Mouse (Mus musculus): ENCODE data around the gene Sirt7. TPM values are rescaled to one million over a fixed set of nuclear protein-coding genes. Genes with fewer than 3 reads are reported as not detected.

Gene Sirt7
- polyA plus RNA-seq, 1 experiment from 2014 or later: 48.2 TPM

DNA sequence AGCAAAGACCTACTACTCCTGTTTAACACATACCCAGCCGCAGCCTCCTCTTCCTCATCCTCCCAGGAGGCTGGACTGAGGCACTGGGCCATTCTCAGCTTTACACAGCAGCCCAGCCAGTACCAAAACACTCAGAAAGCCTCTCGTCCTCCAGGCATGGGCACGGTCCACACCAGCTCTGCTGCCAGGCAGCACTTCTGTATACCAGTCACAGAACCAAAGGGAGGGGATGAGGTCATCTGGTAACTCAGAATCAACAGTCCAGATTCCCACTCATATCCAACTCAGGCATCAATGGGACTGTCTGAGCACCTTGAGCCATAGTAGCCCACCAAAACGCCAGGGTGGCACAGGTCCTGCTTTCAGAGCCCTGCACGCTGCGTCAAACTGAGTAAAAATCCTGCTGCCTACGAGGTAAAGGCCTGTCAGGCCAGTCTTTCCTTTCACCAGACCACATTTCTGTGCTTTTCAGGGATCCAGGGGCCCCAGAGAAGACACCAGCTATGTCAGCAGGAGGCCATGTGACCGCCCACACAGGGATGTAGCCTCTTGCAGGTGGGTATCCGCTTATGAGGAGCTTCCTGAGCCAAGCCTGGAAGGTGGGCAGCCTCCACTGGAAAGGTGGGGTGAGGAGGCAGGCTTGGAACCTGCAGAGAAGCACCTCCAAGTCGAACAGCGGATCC is 1.9 kb upstream of the Sirt7 start:
- peaks cover 25% of the 10 kb centered on the region for H3K36me3 ChIP-seq

DNA sequence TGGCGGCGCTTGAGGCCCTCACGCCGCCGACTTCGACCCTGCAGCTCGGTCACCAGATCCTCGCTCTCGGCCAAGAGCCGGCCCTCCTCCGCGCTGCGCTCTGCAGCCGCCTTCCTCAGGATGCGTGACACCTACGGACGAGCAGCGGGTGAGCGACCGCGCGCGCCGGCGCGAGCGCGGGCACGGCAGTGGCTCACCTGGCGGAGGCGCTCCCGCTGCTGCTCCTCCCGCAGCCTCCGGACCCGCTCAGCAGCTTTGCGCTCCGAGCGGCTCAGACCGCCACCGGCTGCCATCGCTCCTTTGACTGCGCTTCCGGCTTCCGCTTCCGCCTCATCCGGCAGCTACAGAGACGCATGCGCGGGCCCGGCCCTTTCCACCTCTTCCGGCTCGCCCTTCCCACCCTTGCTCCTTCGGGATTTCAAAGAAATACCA is 344 bp downstream of the Sirt7 start:
- peak overlapping the region; percentile 99 for H3K4me3 ChIP-seq
- H3K36me3 ChIP-seq: peaks cover 46% of the 10 kb centered on the region
- under 1% methylated on average over 52 of the region's 53 CpGs for WGBS
- H3K27ac ChIP-seq (replicated peaks): peak overlapping the region; percentile 78
- no peaks in the 10 kb centered on the region for H3K27me3 ChIP-seq
- H3K9ac ChIP-seq (replicated peaks): peak overlapping the region; percentile 84
- no peaks in the 10 kb centered on the region for H3K9me3 ChIP-seq
- peak; percentile 81 for ATAC-seq (ENCODE audit: low FRiP score, low read depth)
- H3K4me2 ChIP-seq (replicated peaks): peak overlapping the region; percentile 100
- H3K4me1 ChIP-seq: peaks cover 25% of the 10 kb centered on the region

More for the DNA sequence above, 1.9 kb upstream of the Sirt7 start:
- Histone ChIP-seq H3K9me3 (no peaks in the 10 kb centered on the region), H3K9ac (replicated peaks) (no peak overlapping the region), H3K4me1 (peaks cover 47% of the 10 kb centered on the region), H3K4me3 (no peak overlapping the region), H3K27me3 (no peaks in the 10 kb centered on the region), H3K27ac (replicated peaks) (no peak overlapping the region), H3K4me2 (replicated peaks) (no peak overlapping the region)
- ATAC-seq (ENCODE audit: low FRiP score, low read depth): no peak
- whole genome bisulfite sequencing: 94% methylated on average over 11 of the region's 11 CpGs

DNA sequence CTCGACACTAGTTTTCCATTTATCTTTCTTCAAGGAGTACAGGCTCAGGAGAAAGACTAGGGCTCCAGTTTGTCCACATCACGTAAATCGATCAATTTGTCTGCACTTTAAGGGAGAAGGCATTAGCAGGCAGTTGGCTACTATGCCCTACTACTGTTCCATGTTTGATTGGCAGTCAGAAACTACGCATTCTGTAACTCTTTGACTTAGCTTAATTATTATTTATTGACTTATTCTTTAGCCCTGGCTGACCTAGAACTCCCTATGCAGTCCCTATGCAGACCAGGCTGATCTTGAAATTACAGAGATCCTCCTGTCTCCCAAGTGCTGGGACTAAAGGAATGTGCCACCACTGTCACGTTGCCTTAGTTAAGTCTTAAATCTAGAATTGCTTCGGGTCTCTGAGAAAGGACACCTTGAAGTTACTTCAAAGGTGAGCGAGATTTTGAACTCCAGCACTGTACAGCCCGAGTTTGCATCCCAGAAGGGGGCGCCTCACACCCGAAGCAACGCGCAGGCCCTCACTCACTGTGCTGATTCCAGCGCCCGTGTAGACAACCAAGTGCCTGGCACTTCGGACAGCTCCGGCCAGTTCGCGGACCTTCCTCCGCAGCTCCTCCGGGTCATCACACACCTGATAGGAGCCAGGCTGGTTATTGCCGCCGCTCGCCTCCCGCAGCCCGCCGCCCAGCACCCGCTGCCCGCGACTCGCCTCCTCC is 920 bp downstream of the Sirt7 start:
- Histone ChIP-seq H3K27me3 (no peaks in the 10 kb centered on the region), H3K9ac (replicated peaks) (peak overlapping the region; percentile 84), H3K36me3 (peaks cover 44% of the 10 kb centered on the region), H3K4me3 (peak overlapping the region; percentile 99), H3K27ac (replicated peaks) (peak overlapping the region; percentile 78), H3K9me3 (no peaks in the 10 kb centered on the region), H3K4me2 (replicated peaks) (peak overlapping the region; percentile 100), H3K4me1 (peaks cover 20% of the 10 kb centered on the region)
- ATAC-seq (ENCODE audit: low FRiP score, low read depth): peak; percentile 42; the same call in 1 of the 2 replicates
- 13% methylated on average over 30 of the region's 30 CpGs for WGBS

DNA sequence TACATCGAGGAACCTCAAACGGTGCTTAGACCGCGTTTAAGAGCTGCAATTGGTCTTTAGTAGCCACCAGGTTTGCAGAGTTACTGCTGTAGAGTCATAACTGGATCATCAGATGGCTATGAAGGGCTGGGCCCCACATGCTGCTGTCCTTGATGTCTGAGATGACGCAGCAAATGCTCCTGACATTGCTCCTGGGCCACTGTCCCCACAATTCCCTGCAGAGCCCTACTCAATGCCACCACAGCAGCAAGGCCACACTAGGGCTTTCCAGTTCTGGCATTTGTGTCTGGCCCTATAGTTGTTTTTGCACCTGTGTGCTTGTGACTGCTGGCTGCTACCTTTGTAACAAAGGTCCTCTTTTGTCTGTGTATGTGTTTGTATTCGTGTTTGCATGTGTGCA is 2.2 kb downstream of the Sirt7 start:
- Histone ChIP-seq H3K27ac (replicated peaks) (no peak overlapping the region), H3K4me2 (replicated peaks) (no peak overlapping the region), H3K4me3 (no peak overlapping the region), H3K9me3 (no peaks in the 10 kb centered on the region), H3K36me3 (peaks cover 49% of the 10 kb centered on the region), H3K27me3 (no peaks in the 10 kb centered on the region), H3K4me1 (peaks cover 20% of the 10 kb centered on the region), H3K9ac (replicated peaks) (no peak overlapping the region)
- 91% methylated on average over 6 of the region's 6 CpGs for WGBS
- ATAC-seq (ENCODE audit: low FRiP score, low read depth): no peak

DNA sequence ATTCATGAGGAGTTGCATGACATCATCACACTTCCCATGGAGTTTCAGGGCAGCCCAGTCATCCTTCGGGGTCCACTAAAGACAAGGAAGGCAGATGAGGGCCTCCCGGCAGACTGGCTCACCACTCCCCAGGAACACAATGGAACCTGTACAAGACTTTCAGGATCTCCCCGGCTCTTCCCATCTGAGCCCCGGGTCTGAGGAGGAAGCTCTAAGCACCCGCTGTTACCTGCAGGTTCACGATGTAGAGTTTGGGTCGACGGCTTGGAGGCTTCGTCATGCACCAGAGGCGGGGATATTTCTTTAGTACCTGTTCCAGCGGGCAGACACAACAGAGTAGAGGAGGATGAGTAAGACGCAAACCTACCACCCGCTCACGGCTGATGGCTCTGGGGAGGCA is 4.8 kb downstream of the Sirt7 start:
- H3K4me3 ChIP-seq: no peak overlapping the region
- no peak overlapping the region for H3K4me2 ChIP-seq (replicated peaks)
- H3K9me3 ChIP-seq: no peaks in the 10 kb centered on the region
- H3K27me3 ChIP-seq: no peaks in the 10 kb centered on the region
- no peak for ATAC-seq (ENCODE audit: low FRiP score, low read depth)
- H3K36me3 ChIP-seq: peaks cover 45% of the 10 kb centered on the region
- no peak overlapping the region for H3K27ac ChIP-seq (replicated peaks)
- H3K4me1 ChIP-seq: peaks cover 30% of the 10 kb centered on the region
- no peak overlapping the region for H3K9ac ChIP-seq (replicated peaks)
- 94% methylated on average over 14 of the region's 14 CpGs for WGBS

DNA sequence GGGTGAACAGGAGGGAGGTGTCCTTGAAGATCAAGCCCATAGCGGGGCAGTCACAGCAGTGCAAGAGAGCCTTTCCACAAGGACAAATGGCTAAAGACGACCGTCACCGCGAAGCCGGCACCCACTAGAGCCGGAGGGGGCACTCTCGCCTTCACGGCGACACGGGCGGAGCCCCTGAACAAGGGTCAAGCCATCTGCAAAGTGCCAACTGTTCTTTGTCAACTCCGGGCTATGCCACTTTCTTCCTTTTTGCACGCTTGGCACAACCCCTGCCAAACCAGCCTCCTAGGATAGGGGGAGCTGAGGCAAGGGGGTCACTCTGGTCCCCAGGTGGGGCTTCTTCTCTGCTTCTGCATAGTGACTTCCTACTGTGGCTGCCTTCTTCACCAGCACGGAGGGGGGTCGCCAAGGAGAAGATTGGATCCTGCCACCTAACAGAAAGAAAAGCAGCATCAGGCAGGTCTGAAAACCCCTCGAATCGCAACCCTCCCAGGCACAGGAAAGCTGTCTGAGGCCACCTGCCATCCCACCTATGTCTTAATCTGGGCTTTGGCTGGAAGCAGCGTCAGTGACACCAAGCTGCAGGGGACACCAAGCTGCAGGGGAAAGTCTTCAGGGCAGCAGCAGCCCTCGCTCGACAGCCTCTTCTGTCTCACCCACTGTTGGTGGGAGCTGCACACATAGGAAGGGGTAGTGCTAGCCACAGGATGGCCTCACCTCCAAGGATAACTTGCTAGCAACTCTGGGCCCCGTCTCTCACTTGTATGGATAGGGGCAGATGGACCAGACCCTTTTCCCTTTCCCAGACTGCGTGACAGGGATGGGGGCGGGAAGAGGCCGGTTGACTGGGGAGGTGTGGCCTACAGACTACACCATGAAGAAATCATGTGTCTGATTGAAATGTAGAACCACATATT is 6.2 kb downstream of the Sirt7 start:
- H3K9me3 ChIP-seq: no peaks in the 10 kb centered on the region
- no peak for ATAC-seq (ENCODE audit: low FRiP score, low read depth)
- peak overlapping the region; percentile 77 for H3K27ac ChIP-seq (replicated peaks)
- peaks cover 53% of the 10 kb centered on the region for H3K36me3 ChIP-seq
- no peak overlapping the region for H3K4me2 ChIP-seq (replicated peaks)
- H3K4me3 ChIP-seq: 0 out of 2 replicates have a peak overlapping the region, but pooled peaks have one; percentile 1
- 92% methylated on average over 25 of the region's 25 CpGs for WGBS
- no peak overlapping the region for H3K9ac ChIP-seq (replicated peaks)
- no peaks in the 10 kb centered on the region for H3K27me3 ChIP-seq
- H3K4me1 ChIP-seq: peaks cover 26% of the 10 kb centered on the region

DNA sequence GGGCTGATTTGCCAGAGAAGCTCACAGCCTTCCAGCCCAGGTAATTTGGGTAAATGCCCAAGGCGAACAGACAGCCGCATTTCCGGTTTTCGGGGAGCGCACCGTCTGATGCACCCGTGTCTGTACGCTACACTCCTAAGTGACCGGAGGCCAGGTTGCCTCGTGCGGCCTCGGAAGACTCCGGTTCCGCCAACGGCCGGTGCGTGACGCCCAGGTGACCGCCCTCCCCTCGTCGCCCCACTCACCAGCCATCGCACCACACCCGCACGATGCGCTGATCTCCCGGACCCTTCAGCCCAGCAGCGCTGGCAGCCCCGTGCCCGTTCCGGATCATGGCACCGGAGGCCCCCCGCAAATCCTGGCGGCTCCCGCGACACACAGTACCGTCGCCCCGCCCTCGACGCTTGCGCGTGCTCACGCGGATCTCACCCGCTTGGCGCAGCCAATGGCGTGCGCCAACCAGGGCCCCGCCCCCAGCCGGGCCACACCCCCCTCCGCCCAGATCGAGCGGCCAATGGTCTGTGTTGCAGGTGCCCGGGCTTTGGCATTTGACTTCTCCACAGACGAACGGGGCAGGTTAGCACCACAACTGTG is 7.4 kb downstream of the Sirt7 start, which contains the start of gene Pcyt2:
TSS of gene Pcyt2 (minus strand) at position 418 of the 594 bp plus-strand sequence.
- peak within 1 kb of the TSS; percentile 77 for H3K4me2 ChIP-seq (replicated peaks)

DNA sequence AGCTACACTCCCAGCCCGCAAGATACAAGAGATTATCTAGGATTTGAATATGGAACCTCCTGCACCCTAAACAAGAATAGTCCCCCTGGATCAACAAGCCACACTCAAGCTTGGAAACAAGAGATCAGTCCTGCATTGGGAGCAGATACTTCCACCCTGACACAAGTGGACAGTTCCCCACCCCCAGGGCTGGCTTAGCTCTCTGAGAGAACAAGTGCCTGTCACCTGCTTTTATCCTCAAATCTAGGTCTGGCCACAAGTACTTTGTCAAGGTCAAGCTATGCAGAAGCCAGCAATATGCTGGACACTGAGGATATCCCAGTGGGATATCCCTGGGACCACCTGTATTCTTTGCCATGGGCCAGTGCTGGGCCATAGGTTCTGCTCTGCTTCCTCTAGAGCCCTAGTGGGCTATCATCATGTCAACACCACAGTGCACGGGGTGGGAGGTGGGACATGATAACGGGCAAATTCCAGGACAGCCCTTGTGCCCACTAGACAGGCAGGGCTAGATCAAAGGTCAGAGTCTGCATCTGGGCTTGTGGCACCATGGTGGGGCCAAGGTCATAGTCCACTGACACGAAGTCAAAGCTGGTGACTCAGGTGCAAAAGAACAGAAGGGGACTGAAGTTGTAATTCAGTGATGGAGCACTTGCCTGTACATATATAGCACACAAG is 8.3 kb downstream of the Sirt7 start:
- ATAC-seq (ENCODE audit: low FRiP score, low read depth): no peak
- H3K4me3 ChIP-seq: peak overlapping the region; percentile 80
- H3K27me3 ChIP-seq: no peaks in the 10 kb centered on the region
- peak overlapping the region; percentile 77 for H3K4me2 ChIP-seq (replicated peaks)
- WGBS: 50% methylated on average over 4 of the region's 4 CpGs
- no peaks in the 10 kb centered on the region for H3K9me3 ChIP-seq
- H3K9ac ChIP-seq (replicated peaks): peak overlapping the region; percentile 82
- H3K36me3 ChIP-seq: peaks cover 68% of the 10 kb centered on the region
- H3K4me1 ChIP-seq: peaks cover 20% of the 10 kb centered on the region
- H3K27ac ChIP-seq (replicated peaks): peak overlapping the region; percentile 77; the same call in 1 of the 2 replicates

More for the DNA sequence above, 7.4 kb downstream of the Sirt7 start, which contains the start of gene Pcyt2:
- Histone ChIP-seq H3K27ac (replicated peaks) (peak within 1 kb of the TSS; percentile 77), H3K4me1 (peaks cover 20% of the 10 kb centered on the region), H3K9me3 (no peaks in the 10 kb centered on the region), H3K27me3 (no peaks in the 10 kb centered on the region), H3K9ac (replicated peaks) (peak within 1 kb of the TSS; percentile 82), H3K4me3 (peak within 1 kb of the TSS; percentile 80), H3K36me3 (peaks cover 66% of the 10 kb centered on the region)
- ATAC-seq (ENCODE audit: low FRiP score, low read depth): peak; percentile 95
- WGBS: under 1% methylated on average over 56 of the region's 56 CpGs

DNA sequence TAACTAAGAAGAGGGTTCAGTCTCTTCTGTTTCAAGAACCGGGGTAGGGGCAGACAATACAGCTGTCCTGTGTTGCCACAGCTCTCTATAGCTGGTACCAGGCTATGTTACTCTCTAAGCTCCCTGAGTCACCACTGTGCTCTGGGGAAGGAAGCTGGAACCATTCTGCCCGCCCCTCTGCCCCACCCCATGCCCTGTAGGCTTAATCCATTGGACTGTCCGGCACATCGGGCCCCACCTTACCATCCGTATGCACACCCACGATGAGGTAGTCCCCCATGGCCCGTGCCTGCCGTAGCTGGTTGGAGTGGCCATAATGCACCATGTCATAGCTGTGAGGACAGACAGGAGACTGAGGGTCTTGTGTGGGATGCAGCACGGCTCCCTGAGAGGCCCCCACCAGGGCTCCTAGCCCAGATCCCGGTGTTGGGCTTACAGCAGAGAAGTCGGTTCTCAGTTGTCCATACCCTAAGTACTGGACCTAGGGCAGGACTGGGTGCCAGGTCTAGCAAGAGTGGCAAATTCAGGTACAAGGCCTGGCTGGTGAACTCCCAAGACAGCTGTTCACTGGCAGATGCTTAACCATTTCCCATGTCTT is 9.3 kb downstream of the Sirt7 start:
- ATAC-seq (ENCODE audit: low FRiP score, low read depth): no peak
- H3K36me3 ChIP-seq: peaks cover 69% of the 10 kb centered on the region
- H3K9me3 ChIP-seq: no peaks in the 10 kb centered on the region
- H3K27me3 ChIP-seq: no peaks in the 10 kb centered on the region
- H3K27ac ChIP-seq (replicated peaks): no peak overlapping the region; the same call in 1 of the 2 replicates
- WGBS: 95% methylated on average over 11 of the region's 11 CpGs
- no peak overlapping the region for H3K4me2 ChIP-seq (replicated peaks)
- H3K9ac ChIP-seq (replicated peaks): no peak overlapping the region
- no peak overlapping the region for H3K4me3 ChIP-seq
- H3K4me1 ChIP-seq: peaks cover 20% of the 10 kb centered on the region

DNA sequence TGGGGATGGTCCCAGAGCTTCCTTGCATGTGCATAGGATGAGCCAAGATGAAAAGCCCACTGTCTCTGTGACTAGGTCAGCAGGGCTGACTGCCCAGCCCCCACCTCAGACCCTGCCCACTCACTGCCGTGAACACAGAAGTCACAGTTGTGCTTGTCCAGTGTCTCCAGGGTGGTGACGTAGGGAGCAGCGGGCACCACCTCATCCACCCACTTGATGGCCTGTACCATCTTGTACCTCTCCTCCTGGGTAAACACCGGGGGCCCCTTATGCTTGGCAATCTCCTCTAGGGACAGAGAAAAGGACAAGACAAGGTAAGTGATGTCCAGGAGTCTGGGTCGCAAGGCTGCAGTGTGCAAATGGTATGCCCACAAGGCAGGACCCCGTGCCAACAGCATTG is 9.9 kb downstream of the Sirt7 start:
- peaks cover 20% of the 10 kb centered on the region for H3K4me1 ChIP-seq
- H3K9ac ChIP-seq (replicated peaks): no peak overlapping the region
- H3K4me3 ChIP-seq: no peak overlapping the region
- H3K9me3 ChIP-seq: no peaks in the 10 kb centered on the region
- no peak for ATAC-seq (ENCODE audit: low FRiP score, low read depth)
- H3K27ac ChIP-seq (replicated peaks): no peak overlapping the region
- peaks cover 69% of the 10 kb centered on the region for H3K36me3 ChIP-seq
- WGBS: 95% methylated on average over 6 of the region's 6 CpGs
- no peak overlapping the region for H3K4me2 ChIP-seq (replicated peaks)
- no peaks in the 10 kb centered on the region for H3K27me3 ChIP-seq

Measured in midbrain, embryonic 12.5 days (tissue).